Mouse (Mus musculus): ENCODE data around the gene Rsph6a.
"Not testable (repeated sequence)": the region's sequence is repeated elsewhere in the genome, so short reads cannot be mapped to it uniquely, and the experiment has no call there.

Gene Rsph6a

DNA sequence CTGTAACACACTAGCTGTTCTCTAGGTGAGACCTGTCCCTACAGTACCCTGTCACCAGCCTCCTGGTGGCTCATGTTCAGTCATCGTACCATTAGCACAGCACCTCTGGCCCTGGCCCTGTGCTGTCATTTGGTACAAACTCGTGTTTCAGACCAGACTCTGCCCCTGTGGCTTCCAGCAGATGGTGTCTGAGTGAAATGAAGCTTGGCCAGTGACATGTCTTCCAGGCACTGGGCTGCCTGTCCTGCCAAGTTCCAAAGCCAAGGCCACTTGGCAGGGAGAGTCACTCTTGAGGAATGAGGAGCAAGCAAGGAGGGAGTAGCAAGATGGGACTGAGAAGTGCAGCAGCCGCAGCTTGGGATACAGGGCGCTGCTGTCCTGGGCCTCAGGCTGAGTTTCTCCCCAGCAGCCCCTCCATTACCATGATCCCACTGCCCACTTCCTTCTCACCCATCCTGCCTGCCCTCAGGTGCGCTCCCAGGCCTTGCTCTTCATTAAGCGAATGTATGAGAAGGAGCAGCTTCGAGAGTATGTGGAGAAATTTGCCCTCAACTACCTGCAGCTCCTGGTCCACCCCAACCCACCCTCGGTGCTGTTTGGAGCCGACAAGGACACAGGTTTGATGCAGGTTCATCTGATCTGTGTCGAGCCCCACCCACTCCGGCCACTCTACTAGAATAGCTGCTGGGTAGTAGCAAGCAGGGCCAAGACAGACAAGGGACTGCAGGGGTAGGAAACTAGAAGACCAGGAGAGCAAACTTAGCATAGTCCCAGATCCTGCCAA lies 8.0 kb upstream of the Rsph6a start:
- DNase-seq (ENCODE audit: low spot score) = no peak

DNA sequence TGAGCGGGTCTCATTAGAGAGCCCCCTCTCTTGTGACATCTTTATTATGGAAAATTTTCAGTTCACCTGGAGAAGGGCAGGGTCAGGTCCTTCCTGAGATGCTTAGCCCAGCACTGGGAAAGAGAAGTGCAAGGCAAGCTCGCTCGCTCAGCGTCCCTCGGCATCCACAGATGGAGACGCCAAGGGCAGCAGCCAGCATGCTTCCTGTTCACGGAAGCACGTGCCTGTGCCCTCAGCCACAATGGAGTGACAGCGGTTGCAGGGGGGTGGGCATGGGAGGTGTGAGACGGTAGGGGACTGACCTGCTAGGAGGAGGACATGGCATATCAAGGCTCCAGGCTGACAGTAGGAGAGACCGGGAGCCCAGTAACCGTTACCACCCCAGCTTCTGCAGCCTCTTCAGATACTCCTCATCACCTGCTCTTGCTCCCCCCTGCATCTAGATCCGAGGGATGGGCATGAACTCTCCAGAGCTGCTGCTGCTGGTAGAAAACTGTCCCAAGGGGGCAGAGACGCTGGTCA lies 6.4 kb upstream of the Rsph6a start:
- DNase-seq (ENCODE audit: low spot score) = no peak

DNA sequence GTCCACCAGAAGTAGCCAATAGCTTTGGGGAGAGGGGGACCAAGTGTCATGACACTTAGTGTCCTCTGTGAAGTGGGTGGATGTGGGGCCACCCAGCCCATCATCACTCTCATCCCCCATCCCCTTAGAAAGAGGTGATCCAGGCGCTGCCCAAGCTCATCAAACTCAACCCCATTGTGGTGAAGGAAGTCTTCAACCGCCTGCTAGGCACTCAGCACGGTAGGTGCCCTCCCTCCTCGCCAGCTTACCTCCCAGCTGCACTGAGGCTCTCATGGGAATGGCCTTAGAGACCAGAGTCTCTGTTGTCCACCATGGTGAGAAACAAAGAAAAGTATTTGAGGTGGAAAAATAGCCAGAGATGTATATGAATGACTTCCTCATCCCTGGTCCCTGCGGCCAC lies 5.2 kb upstream of the Rsph6a start:
- DNase-seq (ENCODE audit: low spot score) = no peak

DNA sequence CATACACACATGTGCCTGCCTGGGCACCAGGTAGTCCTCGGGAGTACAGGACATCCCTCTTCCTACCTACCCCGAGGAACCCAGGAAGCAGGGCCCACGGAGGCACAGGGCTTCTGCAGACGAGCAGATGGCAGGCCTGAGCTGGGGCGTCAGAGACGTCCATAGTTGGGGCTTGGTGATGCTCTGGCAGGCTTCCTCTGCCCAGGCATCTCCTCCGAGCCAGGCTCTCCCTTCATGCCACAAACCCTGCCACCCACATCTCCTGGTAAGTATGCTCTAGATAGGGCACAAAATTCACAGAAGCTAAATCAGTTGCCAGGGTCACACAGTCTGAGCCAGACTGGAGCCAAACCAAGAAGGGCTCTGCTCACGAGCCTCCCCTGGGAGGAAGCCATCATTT lies 4.3 kb upstream of the Rsph6a start:
- DNase-seq (ENCODE audit: low spot score) = no peak

DNA sequence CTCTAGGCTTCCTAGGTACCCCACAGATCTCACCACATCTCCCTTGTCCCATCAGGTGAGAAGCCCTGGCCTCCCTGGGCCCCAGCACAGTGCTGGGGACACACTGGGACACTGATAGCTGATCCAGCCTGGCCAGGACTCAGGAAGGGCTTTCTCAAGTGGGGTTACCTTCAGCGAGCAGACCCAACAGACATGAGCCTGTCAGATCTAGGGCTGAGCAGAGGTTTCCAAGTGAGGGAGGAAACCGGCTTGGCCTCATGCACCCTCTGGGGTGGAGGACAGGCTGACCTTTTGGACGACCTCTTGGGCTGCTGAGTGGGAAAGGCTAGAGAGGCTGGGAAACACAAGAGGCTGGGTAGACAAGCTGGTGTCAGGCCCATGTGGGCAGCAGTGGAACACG lies 3.3 kb upstream of the Rsph6a start:
- no peak for DNase-seq (ENCODE audit: low spot score)

DNA sequence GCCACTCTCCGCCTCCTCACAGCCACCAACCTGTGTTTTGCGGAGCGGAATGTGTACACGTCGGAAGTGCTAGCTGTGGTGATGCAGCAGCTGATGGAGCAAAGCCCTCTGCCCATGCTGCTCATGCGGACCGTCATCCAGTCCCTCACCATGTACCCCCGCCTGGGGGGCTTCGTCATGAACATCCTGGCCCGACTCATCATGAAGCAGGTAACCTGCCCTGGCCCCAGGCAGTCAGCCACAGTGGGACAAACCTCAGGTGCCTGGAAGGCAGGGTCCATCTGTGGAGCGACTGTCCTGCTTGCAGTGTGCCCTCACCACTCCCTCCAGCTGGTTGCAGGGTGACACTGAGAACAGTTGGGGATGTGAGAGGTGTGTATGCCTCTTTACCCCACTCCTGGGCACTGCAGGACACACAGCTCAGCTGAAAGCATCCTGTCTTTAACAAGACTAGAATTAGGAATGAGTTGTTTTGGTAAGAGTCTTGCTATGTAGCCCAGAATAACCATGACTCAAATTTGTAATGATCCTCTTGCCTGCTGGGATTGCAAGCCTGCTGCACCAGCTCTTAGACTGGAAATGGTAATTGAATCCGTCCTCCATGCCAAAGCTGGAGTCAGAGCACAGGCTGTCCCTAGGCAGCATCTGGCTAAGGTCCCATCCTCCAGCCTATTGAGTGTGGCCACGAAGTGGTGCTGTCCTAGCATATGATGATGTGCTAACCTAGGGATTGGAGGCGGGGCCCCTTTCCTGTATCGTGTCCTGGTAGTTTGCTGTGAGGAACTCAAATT lies 1.9 kb upstream of the Rsph6a start:
- DNase-seq (ENCODE audit: low spot score) = no peak

DNA sequence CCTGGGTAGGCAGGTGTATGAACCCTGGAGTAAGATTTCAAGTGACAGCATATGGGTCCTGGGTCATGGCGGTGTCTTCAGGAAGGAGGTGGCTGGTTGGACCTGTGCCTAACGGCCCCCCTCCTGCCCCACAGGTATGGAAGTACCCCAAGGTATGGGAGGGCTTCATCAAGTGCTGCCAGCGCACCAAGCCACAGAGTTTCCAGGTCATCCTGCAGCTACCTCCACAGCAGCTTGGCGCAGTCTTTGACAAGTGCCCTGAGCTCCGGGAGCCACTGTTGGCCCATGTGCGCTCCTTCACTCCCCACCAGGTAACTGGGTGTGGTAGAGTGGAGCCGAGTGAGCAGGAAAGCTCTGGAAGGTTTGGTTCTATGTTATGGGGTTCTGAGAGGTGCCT lies 1.4 kb upstream of the Rsph6a start:
- no peak for DNase-seq (ENCODE audit: low spot score)

DNA sequence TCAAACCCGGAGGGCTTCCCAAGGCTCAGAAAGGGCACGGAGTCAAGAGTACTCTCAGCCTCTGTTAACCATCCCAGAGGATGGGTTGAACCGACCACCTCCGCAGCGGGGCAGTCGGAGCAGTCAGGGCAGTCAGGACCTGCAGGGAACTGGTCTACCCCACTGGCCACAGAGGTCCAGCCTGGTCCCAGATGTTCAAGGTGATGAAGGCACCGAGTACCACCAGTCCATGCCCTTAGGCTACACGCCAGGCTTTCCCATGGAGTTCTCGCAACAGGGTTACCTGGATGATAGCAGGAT lies 237 bp downstream of the Rsph6a start:
- DNase-seq (ENCODE audit: low spot score) = no peak

DNA sequence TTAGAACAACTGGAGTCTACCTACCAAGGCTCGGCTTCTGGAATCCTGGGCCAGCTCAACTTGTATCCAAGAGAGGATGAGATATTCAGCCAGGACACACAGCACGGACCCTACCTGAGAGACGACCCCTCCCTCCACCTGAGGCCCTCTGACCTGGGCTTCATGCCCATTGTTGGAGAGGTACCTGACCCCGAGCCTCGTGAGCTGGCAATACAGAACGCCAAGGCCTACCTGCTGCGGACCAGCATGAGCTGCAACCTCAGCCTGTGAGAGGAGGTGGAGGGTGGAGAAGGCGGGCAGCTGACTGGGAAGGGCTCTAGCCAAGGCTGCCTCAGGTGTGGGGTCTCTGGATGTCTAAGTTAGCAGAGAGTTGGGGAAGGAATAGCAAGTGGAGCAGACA lies 618 bp downstream of the Rsph6a start:
- no peak for DNase-seq (ENCODE audit: low spot score)

DNA sequence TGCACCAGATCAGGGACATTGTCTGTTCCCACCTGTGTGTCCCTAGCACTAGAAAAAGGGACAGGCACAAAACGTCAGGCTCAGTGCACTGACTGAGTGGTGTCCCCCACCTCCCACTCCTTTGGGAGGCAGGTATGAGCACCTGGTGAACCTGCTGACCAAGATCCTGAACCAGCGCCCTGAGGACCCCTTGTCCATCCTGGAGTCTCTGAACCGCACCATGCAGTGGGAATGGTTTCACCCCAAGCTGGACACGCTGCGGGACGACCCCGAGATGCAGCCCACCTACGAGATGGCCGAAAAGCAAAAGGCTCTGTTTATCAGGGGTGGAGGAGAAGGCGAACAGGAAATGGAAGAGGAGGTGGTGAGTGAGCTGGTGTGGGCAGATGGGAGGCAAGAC lies 2.9 kb downstream of the Rsph6a start:
- no peak for DNase-seq (ENCODE audit: low spot score)

DNA sequence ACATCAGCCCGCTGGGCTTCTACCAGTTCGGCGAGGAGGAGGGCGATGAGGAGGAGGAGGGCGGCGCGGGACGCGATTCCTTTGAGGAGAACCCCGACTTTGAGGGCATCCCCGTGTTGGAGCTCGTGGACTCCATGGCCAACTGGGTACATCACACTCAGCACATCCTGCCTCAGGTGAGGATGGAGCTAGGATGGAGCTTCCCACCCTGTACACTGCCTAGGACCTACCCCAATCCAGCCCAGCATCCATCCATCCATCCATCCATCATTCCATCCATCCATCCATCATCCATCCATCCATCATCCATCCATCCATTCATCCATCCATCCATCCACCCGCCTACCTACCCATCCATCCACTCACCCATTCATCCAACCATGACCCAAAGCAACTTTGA lies 11.4 kb downstream of the Rsph6a start:
- no peak for DNase-seq (ENCODE audit: low spot score)

DNA sequence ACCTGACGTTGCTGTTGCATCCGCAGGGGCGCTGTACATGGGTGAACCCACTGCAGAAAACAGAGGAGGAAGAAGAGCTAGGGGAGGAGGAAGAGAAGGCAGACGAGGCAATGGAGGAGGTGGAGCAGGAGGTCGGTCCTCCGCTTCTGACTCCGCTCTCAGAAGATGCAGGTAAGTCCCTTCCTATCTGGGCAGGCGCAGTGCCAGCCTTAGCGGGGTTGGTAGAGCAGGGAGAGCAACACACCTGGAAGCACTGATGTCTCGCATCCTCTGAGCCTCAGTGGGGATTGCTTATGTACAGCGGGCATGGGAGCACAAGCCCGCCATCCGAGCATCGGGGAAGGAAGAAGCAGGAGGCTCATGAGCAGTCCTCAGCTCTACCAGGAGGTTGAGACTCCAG lies 12.6 kb downstream of the Rsph6a start:
- DNase-seq (ENCODE audit: low spot score) = no peak

DNA sequence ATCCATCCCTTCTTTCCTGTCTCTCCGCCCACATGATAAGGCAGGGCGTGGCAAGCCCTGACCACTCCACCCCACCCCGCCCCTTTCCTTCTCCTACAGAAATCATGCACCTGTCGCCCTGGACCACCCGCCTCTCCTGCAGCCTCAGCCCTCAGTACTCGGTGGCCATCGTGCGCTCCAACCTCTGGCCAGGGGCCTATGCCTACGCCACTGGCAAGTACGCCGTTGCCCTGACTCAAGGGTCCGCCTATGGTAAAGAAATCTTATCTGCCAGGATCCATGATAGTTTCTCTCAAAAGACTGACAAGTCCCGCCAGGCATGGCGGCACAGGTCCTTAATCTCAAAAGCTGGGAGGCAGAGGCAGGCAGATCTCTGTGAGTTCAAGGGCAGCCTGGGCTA lies 13.4 kb downstream of the Rsph6a start:
- no peak for DNase-seq (ENCODE audit: low spot score)

DNA sequence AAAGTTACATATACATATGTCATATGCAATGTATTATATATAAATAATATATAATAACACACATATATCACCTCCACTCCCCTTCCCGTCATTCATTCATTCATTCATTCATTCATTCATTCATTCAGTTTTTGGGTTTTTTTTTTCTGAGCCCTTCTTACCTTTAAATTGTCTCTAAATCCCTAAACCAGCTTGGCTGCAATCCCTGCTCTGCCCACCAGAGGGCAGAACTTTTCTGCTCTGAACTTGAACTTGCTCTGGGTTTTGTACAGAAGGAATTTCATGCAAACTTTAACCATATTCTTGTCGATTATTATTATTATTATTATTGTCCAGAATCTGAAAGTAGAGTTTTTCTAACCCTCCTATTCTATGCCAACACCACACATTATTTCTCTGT lies 14.2 kb downstream of the Rsph6a start:
- no peak for DNase-seq (ENCODE audit: low spot score)

DNA sequence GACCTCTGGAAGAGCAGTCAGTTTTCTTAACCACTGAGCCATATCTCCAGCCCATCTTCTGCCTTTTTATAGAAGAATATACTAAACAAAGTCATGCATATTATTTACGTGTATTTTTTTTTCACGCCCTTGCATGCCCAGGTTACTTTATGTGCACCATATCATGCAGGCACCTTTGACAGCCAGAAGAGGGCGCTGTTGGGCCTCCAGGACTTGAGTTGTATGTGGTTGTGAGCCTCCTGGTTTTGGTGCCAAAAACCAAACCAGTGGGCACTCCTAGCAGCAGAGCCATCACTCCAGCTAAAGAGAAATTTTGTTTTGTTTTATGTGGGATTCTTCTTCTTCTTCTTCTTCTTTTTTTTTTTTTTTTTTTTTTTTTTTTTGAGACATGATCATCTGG lies 15.0 kb downstream of the Rsph6a start:
- DNase-seq (ENCODE audit: low spot score) = no peak

DNA sequence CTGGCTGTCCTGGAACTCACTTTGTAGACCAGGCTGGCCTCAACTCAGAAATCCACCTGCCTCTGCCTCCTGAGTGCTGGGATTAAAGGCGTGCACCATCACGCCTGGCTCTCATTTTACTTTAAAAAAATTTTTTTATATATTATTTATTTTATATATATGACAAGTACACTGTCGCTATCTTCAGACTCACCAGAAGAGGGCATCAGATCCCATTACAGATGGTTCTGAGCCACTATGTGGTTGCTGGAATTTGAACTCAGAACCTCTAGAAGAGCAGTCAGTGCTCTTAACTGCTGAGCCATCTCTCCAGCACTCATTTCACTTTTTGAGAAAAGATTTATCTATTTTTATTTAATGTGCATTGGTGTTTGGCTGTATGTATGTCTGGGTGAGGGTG lies 16.5 kb downstream of the Rsph6a start:
- DNase-seq (ENCODE audit: low spot score) = not testable (repeated sequence)

DNA sequence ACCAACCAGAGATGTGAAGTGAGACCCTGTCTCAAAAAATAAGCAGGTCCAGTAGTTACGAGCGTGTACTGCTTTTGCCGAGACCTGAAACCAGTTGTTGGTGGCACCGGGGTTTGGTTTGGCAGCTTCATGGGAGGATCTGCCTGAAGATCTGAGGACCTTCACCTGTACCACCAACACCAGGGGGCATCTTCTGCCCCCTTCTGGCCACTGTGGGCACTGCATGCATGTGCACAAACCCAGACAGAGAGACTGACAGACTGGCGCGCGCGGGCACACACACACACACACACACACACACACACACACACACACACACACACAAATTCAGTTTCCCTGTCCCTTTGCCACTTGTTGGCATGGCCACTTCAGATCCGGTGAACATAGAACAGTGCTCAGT lies 19.0 kb downstream of the Rsph6a start:
- DNase-seq (ENCODE audit: low spot score) = no peak

DNA sequence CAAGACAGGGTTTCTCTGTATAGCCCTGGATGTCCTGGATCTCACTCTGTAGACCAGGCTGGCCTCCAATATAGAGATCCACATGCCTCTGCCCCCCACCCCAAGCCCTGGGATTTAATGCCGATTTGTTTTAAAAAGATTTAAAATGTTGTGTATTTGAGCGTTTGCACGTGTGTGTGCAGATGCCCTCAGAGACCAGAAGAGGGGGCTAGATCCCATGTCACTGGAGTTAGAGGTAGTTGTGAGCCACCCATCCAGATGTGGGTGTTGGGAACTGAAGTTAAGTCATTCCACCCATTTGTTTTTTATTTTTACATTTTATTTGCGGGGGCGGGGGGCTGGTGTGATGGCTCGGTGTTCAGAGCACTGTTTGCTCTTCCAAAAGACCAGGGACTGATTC lies 20.0 kb downstream of the Rsph6a start:
- DNase-seq (ENCODE audit: low spot score) = no peak

DNA sequence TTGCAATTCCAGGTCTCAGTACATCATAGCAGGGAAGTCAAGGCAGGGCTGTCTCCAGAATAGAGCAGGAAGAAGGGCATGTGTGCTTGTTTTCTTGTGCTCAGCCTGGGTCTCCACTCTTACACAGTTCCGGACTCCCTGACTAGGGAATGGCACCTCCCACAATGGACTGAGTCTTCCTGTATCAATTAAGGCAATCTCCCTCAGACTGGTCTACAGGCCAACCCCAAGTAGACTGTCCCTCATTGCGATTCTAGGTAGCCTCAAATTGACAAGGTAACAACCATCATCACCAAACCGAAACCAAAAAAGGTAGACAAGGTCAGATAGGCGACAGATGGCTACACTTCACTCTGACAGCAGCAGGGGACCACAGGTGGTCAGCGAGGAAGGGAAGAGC lies 20.7 kb downstream of the Rsph6a start:
- DNase-seq (ENCODE audit: low spot score) = no peak

DNA sequence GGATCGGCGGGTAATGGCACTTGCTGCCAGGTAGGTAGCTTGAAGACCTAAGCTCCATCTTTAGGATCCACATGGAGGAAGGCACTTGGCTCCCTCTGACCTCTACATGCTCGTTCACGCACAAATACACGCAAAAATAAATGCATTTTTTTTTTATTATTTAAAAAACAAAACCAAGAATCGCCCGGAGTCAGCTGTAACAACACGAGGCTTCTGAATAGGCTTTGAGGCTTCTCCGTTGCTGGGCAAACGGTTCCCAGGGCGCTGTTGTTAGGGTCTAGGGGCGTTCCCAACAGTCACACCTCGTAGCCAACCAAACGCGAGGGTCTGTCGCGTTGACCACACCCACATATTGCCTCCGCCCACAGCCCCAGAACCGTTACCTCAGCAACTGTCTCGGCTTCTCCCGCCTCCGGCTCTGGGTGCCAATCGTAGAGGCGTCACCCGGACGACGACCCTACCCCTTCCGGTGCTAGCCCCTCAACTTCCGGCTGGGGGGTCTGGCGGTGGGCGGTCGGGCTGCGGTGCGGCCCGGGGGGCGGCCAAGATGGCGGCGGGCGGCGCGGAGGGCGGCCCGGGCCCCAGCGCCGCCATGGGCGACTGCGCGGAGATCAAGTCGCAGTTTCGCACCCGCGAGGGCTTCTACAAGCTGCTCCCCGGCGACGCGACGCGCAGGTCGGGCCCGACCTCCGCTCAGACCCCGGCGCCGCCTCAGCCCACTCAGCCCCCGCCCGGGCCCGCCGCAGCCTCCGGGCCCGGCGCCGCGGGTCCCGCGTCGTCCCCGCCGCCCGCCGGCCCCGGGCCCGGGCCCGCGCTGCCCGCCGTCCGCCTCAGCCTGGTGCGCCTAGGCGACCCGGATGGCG lies 21.5 kb downstream of the Rsph6a start, which contains the start of gene Dmwd:
Dmwd (plus strand) TSS at position 505 of the 863 bp plus-strand sequence.
- peak; percentile 99 for DNase-seq (ENCODE audit: low spot score)

DNA sequence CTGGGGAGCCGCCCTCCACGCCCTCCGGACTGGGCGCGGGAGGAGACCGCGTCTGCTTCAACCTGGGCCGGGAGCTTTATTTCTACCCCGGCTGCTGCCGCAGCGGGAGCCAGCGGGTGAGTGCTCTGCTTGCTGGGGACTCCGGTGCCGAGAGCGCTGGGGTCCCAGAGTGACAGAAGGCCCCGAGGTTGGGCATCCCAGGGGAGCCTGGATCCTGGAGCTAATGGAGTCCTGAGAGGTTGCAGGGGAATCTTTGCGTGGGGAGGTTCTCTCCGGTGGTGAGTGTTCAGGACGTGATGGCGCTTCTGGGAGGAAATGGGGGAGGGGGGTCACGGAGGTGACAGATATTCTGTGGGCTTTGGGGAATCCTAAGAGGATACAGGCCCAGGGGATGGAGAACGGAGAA lies 22.1 kb downstream of the Rsph6a start:
- DNase-seq (ENCODE audit: low spot score) = no peak

DNA sequence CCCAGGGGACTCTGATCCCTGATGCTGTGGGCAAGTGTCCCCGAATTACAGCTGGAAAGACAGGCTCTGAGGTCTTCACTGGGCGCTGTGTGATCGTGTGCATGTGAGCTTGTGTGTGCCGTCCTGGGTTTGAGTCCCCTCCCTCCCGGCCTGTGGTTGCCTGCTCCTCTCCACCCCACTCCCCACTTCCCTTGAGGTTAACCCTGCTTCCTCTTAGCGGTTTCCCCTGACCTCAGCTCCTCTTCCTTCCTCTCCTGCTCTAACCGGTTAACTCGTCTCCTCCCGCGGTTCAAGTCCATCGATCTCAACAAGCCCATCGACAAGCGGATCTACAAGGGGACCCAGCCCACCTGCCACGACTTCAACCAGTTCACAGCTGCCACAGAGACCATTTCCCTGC lies 23.3 kb downstream of the Rsph6a start:
- DNase-seq (ENCODE audit: low spot score) = no peak

DNA sequence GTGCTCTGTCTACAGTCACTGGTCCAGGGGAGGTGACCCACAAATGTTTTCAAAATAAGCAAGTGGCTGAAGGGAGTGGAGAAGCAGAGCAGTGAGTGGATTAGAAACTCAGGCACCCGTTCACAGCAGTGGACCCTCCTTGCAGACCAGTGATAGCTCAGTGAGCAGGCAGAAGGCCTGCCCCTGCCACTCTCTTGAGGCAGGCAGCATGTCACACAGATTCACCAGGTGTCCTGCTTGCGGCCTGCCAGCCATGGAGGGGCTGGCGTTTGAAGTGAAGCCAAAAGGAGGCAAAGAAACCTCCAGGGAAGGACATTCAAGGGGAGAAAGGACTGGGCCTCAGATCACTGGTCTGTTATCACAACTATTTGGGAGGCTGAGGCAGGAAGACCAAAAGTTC lies 24.2 kb downstream of the Rsph6a start:
- DNase-seq (ENCODE audit: low spot score) = no peak
